Mouse (Mus musculus) MN1 (cell line): ENCODE measurements at regions not wholly inside any gene's neighbourhood (a gene's known extent, or its start where the extent isn't known, plus 50 kb on each side); places are given as distances from the start of the nearest gene placed in this dataset.

Source experiments
- DNase-seq: peaks from one replicate; pipeline ENCODE4 v3.0.0-alpha.2; 2016; ENCODE audit warnings: low spot score

DNA sequence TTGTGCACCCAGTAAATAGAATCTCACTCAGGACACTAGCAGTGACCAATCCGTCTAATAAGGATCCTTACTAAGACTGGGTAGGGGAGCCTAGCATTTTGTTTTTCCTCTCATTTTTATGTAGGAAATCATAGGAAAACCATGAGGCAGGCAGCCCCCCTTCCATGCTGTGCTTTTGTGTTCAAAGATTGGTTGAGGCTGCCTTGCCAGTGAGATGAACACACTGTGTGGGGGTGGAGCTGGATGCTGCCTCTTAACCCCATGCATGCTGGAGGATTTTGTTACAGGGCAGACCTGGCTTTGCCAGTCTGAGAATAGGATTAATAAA lies 162.8 kb downstream of the Cmpk2 start:
- no peak for DNase-seq

DNA sequence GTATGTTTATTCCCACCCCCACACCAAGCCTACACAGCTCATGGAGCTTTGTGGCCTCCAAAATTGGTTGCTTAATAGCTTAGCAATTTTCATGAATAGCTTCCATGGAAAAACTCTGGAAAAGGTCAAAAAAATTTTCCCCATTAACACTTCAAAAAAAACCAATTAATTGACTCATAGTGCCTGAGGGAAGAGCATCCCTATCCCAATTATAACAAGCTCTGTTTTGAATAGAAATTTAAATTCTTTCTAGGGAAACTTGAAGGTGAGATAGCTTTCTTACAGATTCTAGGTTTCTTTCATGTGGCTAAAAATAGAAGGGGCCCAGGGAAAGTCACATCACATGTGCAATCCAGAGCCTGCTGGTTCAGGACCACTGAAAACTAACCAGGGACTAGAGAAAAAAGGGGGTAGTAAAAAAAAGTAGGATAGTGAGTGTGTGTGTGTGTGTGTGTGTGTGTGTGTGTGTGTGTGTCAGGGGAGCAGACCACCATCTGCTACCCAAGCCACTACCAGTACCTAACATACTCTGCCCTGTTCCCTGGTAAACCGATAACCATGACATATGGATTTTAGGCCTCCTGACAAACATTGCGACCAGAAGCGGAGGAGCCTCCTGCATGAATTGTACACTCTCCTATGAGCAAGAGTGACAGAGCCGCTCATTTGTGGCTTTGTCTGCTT lies 162.2 kb downstream of the Cmpk2 start:
- no peak for DNase-seq

DNA sequence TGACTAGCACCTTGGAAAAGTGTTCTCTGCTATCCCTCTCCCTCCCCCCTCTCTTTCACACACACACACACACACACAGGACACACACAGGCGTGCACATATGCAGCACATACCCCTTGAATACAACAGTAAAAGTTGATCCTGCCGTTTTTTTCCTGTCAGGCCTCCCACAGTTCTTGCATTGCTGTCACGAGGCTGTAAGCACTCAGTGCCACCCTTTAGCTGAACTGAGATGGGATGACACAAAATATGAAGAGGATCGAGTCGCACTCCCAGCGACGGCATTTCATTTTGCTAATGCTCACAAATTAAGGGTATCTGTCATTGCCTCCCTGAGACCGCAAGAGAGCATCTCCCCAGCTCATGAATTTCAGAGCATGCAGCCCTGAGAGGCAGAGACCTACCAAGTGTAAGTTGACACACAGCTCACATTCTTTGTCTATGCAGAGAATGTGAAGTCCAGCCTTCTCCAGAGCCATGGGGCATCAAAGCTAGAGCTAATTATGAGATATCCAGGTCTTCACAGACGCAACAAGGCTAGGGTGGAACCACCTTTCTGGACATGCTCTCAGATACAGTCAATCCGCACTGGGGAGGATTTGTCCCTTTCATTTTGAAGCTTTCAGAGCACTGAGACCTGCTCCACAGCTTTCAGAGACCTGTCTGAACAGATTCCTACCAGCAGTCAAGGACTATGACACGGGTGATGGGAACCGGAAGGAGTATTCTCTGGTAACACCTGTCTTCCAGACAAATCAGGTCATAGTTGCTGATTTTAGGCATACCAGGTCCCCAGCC lies 152.3 kb downstream of the Cmpk2 start:
- DNase-seq, result no peak

DNA sequence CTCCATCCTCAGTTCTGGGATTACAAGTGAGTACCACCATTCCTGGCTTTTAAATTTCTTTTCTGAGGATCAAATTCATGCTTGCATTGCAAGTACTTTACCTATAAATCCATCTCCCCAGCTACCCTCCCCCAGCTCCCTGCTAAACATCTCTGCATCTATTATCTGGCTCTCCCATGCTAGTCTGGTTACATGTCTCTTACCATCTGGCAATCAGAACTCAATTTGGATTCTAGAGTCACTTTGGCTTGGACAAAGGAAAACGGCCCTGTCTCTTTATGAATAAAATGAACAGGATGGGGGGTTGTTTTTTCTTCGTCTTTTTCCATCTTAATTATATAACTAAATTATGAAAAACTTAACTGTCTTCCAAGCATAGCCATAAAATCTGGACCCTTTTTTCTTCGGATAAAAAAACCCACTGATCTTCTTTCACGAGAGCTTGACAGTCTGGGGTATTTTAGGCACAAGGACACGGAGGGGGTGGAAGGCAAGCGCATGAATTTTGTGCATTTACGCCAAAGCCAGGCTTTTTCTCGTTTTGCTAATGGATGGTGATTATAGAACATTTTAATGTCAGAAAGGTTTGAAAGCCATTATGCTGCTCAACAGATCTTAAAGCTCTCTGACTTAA lies 151.6 kb downstream of the Cmpk2 start:
- no peak for DNase-seq

DNA sequence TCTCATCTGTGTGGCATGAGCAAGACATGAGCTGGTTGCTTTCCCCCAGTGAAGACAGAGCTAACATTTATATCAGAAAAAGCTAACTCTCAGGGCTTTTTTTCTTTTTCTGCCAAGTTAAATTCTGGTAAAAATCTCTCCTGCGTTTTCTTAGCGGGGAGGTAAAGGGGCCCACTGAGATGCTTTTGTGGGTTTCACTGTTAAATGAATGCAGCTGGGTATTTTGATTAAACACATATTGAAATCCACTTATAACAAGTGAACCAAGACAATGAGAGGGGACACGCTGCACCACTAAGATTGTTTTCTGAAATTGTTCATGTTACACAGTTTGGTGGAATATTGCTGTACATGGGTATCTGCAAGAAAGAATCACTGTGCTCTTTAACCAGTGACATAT lies 149.0 kb downstream of the Cmpk2 start:
- DNase-seq, result no peak

DNA sequence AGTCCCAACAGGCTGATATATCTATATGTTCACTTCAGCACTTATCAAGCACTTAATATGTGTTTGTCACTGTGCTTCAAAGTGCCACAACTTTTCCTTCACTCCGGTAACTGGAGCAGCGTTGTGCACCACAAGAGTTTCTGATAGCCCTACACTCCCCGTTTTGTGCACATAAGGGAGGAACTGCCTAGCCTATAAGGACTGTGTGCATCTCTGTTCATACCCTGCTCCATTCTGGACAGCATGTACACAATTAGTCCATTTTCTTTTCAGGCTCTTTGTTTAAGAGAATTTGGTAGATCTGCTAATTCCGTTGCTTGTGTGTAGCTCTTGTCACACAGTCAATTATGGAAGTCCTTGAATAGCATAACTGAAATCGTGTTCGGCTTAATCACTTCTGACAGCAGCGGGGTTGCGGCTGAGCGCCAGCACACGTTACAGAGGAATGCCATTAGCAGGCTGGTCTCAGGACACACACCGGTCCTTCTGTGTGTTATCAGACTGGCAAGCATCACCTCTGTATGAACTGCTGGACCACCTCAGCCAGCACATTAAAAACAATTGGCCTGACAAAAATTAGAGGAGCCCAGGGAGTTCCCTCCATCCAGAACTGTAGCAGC lies 144.2 kb downstream of the Cmpk2 start:
- no peak for DNase-seq

DNA sequence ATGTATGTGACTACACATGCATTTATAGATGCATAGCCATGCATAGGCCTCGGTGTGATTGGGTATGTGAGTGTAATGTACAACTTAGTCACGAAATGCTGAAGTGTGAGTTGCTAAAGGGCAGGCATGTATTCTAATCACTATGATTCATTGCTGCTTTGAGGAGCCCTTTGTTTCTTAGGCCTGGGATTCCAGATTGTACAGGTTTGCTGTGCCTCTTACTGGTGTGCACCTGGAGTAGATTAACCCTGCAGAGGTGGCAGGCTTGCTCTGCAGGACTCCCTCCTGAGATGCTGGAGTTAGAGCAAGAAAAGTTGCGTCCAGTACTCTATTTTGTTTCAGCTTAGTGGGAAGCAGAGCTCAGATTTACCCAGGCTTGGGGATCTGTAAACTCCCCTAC lies 141.1 kb downstream of the Cmpk2 start:
- no peak for DNase-seq

DNA sequence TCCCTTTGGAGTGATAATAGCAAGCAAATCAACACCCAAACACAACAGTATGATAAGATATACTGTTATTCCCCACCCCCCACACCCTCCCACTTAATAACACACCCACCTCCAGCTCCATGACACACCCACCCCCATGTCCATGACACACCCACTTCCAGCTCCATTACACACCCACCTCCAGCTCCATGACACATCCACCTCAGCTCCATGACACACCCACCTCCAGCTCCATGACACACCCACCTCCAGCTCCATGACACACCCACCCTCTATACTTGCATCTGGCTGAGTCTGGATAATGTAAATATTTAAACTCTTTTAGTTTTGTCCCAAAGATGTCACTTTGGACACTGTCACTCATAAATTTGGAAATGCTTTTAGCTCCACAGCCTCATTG lies 129.5 kb downstream of the Cmpk2 start:
- no peak for DNase-seq

DNA sequence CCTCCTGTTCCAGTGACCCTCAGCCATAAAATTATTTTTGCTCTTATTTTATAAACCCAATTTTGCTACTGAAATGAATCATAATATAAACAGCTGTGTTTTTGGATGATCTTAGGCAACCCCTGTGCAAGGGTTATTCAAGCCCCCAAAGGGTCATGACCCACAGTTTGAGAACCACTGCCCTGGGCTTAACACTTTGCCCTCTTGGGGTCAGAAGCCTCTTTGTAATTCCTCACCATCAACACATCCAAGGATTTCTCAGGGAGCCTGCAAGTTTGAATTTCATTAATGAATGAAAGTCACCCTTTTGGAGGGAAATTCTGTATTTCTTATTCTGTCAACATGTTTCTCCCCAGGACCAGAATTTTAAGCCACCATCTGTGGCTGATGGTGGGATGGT lies 123.1 kb downstream of the Cmpk2 start:
- no peak for DNase-seq

DNA sequence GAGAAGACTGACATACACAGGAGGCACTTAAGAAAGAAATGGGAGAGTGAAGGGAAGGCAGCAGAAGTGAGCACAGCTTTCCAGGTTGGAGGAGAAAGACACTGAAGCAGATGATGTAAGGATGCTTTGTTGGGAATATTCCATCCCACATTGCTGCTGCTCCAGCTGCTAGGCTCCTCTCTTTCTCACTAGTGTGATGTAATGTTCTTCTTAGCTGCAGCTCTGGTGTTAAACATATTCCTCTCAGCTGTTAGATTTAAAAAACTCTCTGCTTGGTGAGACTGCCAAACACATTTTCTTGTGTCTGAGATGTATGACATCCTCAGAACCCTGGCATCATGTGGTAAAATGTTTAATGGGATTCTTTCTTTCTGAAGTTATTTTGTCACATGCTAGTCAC lies 120.1 kb downstream of the Cmpk2 start:
- DNase-seq, result no peak

DNA sequence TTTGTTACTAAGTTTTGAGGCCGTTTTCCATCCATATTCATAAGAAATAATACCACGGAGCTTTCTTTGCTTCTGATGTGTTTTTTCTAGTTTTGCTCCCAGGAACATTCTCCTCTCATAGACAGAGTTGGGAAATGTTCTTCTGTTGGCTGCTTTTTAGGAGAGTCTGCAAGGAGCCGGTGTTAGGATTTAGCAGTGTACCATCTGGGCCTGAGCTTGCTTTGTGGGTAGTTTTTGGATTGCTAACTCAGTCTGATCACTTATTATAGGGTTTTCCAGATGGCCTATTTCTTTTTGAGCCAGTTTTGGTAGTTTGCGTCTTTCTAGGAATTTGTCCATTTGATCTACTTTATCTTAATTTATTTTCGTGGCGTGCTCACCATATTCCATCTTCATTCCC lies 108.4 kb downstream of the Cmpk2 start:
- DNase-seq, result no peak

DNA sequence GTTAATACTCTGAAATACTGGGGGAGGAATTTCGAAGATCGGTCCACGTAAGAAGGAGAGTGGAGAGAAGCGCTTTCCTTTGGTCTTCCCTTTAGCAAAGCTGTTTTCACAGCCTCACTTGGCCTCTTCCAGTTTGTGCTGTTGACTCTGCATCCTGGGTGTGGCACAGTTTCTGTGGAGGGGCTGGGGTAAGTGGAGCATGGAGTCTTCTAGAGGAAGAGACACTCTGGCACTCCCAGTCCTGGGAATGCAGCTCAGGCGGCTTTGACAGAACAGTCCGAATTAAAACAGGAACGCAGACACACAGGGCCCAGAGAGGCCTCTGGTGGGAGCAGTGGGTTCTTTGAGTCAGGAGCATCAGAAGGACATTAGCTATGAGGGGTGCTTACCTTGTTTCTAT lies 102.6 kb downstream of the Cmpk2 start:
- no peak for DNase-seq

DNA sequence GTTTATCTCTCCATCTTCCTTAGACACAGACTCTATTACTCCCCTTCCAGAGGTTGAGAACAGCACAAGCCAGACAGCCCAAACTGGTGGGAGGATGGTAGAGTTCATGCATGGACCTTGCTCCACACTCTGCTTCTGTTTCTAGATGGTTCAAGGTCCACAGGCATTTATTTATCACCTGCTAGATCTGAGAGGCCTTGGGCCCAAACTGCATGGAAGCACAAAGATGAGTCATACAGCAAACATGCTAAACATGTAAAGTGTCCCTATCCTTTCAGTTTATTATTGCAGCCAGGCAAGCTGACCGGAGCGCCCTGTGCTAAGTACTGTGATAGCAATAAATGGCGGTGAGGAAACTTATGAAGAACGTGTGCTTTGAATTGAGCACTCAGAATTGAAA lies 98.4 kb downstream of the Cmpk2 start:
- DNase-seq, result no peak

DNA sequence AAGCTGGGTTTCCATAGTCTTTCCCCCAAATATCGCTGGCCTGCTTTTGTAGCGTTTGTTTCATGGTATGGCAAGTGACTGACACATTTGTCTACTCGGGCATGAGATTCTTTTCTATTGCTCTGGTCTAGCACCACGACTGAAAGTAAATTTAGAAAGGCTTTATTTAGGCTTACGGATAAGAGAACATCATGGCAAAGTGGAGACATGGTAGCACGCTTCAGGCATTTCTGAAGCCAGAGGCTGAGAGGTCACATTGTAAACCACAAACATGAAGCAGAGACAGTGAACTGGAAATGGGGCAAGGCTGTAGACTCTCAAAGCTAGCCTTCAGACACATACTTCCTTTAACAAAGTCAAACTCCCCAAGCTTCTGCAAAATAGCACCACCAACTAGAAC lies 93.9 kb downstream of the Cmpk2 start:
- DNase-seq, result no peak

DNA sequence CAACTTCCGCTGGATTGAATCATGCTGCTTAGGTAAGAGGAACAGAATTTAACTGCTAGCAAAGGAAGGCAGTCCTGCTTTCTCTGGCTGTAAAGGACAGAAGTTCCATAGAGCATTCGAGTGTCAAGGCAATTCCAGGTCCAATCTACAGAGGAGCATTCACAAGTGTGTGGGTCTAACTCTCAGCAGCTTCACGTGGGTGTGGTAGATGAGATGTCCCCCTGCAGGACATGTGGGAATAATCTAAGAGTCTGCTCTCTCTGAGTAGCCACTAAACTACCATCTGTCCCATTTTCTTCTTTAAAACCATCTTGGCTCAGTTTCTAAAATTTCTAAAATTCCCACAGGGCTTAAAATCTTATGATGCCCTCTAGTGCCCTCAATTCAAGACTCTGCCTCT lies 90.6 kb downstream of the Cmpk2 start:
- no peak for DNase-seq

DNA sequence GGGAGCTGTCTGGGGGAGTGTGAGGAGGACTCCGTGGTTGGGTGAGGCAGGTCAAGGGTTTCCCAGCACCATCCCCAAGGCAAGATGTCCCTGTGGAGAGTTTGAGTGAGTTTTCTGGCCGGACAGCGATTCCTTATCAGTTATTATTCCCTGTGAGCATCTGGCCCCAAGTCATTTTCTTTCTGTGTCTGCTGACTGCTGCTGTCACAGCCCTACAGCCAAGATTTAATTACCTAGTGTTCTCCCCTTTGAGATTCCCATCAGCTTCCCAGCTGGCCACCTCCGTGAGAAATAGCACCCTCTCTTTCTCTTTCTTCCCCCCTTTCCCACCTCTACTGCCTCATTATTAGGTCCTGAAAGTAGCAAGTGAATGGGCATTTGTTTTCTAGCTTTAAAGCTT lies 88.4 kb downstream of the Cmpk2 start:
- DNase-seq, result peak; percentile 35

DNA sequence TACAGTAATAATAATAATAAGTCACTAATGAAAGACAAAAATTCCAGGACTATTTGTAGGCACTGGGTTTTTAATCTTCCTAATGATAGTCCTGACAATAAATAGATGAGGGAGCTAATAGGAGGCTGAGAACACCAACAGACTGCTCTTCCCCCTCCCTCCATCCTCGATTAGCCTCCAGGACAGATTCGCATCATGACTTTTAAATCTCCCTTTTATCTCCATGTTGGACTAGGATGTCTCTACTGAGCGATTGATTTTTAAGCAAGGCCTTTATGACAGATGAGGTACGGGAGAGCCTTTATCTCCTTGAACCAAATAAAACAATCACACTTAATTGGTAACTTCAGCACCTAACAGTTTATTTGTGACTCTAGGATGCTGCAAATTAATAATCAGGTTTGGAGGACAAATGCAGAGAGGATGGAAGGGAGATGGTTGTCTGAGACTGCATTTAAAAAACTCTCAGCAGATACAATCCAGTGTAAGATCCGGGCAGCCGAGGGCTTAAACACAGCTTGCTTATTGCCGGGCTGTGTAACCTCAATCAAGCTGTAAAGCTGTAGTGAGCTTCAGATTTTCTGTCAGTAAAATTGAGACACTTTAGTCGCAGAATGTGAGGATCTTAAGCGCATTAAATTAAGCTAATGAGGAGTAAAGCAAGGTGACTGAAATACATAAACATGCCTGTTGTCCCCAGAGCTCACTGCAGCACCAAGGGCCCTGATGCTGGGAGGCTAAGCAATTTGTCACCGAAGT lies 82.3 kb downstream of the Cmpk2 start:
- DNase-seq, result no peak

DNA sequence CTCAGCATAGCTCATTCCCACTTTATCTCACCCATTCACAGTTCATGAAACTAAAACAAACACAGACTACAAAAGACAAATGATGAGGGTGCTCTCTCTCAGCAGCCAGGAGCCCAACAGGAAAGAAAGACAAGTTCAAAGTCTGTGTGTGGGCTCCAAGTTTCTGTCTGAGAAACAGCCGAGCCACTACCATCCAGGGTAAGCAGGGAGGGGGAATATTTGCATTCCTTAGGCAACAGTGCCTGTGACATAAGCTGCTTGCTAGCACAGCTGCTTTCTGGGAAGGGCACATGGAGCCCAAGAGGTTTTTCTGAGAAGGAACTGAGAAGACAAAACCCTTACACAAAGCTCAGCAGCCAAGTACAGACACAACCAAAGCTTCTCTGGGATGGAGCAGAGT lies 78.5 kb downstream of the Cmpk2 start:
- no peak for DNase-seq

DNA sequence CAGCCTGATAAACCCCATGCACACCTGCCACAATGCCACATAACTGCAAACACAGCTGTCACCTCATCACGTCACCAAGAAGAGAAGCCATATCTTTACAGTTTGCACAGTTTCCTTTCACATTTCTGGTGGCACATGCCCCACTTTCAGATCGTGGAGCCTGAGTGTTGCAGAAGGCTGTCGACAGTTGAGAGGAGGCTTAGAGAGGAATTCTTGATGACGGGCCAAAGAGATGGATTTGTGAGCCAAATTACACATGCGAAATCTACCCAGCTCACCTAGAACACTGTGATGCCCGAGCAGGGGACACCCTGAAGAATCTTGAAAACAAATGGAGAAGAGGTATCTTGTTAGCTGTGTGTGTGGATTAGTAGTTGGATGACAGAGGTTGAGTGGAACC lies 77.4 kb downstream of the Cmpk2 start:
- no peak for DNase-seq

DNA sequence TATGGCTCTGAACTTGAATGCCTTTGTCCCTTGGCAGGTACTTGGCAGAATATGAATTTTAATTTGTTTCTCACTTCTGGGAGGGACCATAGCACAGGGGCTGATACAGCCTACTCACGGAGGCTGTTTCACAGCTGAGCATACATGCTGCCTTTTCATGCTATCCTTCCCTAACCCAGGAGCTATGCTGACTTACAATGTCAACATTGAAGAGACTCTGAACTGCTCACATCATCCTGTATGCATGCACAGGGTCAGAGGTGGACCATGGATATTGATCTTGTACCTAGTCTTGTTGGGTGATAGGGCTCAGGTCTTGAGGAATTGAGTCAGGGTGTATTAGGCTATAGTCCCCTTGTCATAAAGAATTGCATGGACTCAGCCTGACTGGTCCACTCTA lies 74.5 kb downstream of the Cmpk2 start:
- no peak for DNase-seq

DNA sequence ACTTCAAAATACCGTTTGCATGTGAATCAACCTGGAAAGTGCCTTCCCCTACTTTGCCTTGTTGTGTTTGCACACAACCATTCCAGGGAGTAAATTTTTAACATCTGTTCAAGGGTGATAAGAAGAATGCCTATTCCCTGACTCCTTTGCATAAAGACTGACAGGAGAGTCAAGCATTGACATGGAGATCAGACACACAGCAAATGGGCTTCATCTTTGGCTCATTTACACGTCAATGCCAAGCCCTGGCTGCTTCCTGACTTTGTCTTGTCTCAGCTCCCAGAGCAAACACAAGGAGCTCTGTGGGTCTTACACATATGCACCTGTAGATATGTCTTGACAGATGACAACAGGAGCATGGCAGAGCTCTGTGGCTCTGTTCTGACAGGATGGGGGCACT lies 73.4 kb downstream of the Cmpk2 start:
- no peak for DNase-seq

DNA sequence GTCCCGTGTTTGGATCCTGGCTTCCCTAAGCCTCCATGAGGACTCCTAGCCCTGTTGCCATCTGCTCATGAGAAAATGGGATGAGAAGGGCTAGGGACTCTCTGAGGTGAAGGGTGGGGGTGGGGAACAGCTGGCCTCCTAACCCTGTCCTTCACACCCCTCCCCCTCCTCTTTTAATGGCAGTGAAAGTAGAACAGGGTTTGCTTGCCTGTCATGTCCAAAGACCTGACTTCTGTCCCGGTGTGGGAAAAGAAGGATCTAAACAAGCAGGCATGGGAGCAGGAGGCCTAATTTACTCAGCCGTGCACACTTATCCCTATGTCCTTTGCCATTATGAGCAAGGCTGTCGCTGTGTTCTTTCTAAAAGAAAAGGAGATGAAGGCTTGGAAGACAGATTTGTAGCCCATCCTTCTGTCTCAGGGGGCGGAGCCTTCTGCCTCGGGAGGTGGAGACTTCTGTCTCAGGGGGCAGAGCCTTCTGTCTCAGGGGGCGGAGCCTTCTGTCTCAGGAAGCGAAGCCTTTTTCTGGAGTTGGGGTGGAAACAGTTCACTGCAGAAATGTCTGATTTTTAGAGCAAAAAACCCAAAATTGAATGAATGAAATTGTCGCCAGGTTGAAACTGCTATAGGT lies 66.4 kb downstream of the Cmpk2 start:
- no peak for DNase-seq
